Mouse (Mus musculus): Measurements from ENCODE around the gene Calhm2.

GRCm38 (mm10) chr19:47178001-47178400 lies 39.9 kb upstream of the Calhm2 start:
- TF ChIP-seq CTCF (IDR thresholded peaks at IDR 0.05; ENCODE audit: extremely low read depth, insufficient read depth, low read length), result peak; percentile 56
- TF ChIP-seq POLR2A (IDR thresholded peaks at IDR 0.05; ENCODE audit: extremely low read depth, insufficient read depth, low read length), result no peak

Measured in cortical plate, adult 2 months (tissue).